Mouse (Mus musculus) brain, adult 2 months (tissue): ENCODE measurements at regions not wholly inside any gene's neighbourhood (a gene's known extent, or its start where the extent isn't known, plus 50 kb on each side); places are given as distances from the start of the nearest gene placed in this dataset.

Source experiments
- DNase-seq: peaks from one replicate; pipeline ENCODE4 v3.0.0; 2011; ENCODE audit warnings: low read depth, low spot score

DNA sequence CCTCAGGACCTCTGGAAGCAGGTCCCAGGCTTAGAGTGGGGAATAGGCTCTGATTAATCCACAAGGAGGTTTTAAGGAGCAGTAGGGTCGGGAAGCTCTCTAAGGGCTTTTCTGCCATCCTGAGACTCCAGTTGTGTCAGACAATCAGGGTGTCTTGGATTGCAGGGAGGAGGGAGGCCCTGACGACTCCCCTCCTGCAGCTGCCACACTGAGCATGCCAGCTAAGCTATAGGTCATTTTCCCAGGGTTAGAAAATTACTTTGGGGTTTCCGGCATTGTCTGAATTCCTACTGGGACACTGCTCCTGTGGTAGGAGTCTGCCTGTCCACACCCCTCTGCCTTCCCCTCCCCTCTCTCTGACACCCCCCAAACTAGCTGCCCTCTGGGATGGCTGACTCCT is 120.8 kb downstream of the Pja1 start:
- no peak for DNase-seq

DNA sequence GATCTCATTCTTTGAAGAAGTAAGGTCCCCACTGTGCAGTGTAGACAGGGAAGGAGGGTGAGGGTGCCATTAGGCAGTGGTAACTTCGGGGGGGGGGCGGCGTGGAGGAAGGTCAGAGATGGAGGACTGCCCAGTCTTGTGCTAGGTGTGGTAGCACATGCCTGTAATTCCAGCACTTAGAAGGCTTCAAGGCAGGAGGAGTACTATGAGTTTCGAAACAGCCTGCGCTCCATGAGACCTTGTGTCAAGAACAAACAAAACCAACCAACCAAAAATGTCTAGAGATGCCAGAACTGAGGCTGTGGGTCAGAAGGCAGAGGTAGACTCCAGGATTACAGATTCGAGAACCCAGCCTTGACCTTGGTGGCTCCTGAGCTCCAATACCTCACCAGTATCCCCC is 130.8 kb downstream of the Pja1 start:
- no peak for DNase-seq

DNA sequence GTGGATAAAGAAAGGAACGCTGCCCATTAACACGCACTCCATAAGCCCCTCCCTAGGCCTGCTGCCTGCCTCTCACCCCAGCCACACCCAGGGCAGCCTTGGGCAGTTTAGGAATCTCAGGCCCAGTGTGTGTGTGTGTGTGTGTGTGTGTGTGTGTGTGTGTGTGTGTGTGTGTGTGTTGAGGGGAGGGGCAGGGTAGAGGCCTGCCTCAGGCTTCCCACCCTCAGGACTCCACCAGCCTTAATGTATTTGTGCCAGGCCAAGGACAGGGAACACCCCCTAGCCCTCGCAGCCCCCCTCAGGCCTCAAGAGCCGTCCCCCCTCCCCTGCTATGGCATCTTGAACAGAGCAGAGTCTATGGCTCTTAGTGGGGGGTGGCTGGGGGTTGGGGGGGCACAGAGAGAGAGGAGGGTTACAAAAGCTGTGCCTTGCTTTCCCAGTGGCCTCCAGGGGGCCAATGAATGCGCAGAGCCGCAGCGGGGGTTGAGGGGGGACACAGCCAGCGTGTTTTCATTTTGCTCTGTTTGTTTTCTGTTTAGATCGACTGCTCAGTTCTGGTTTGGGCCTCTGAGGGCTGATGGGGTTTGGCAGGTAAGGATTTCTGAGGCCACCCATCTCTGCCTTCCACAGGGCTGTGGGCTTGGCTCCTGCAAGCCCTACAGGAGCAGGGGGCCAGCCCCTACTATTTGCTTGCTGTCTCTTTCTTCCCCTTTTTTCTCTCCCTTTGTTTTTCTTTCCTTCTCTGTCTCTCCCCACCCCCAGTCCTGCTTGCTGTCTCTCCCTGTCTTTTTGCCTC is 131.8 kb downstream of the Pja1 start:
- DNase-seq, result no peak

DNA sequence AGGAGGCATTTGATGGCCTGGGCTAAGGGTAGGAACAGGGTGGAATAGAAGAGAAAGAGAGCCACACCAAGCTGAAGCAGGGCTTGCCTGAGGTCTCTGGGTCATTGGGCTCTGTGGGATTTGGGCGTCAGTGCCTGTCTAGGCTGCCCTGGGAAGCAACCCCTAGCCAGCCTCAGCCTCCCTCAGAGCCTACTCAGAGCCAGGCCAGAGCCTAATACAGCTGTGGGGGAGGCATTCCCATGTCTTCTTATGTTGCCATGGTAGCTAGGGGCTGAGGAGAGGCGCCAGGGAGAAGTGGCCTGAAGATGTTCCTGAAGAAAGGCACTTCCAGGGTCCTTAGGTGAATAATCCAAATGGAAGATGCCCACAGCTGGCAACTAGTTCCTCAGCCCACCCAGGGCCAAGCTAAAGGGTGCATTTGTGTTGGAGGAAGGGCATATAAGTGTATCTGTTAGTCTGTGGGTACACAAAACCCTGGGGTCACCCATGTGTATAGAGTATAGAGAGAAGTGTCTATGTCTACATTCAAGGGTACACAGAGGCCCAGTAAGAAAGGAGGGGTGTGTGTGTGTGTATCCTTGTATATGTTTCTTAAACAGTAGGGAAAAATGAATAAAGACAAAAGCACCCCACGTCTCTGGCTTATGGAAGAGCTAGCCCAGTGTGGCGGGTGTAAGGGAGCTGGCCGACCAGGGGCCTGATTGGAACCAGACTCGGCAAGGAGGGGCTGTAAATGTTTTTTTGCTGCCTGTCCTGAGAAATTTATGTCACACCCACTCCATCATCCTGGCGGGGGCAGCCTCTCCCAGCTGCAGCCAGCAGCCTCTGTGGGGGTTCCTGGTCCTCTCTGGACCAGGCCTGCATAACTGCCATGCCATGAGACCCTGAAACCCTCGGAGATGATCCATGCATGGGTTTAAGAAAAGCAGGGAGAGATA is 134.2 kb downstream of the Pja1 start:
- DNase-seq, result no peak

DNA sequence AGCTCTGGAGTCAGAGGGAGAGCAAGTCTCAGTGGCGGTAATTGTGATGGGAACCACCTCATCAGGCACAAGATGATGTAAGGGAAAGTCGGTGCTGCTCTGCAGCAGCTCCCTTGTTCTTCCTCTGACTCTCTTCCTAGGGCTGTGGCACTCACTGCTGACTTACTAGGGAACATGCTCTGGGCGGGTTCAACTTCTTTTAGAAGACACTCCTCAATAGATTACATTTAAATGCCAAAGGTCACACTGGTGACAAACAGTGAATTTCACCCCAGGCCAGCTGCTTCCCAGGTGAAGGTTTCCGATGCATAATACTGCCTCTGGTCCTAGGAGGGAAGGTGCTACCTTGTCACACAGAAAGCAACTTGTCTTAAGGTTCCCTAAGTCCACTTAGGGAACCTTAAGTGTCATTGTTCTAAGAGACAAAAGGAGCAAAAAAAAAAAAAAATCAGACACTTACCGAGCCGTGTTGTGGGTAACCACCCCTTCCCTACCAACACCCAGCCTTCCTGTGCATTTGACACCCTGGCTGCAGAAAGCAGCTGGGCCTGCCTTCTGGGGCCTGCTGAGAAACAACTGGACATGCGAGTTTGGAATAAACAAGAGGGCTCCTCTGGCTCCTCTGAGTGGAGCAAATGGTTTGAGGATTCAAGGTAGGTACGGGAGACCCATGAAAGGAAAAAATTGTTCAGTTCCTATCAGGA is 135.0 kb downstream of the Pja1 start:
- no peak for DNase-seq

DNA sequence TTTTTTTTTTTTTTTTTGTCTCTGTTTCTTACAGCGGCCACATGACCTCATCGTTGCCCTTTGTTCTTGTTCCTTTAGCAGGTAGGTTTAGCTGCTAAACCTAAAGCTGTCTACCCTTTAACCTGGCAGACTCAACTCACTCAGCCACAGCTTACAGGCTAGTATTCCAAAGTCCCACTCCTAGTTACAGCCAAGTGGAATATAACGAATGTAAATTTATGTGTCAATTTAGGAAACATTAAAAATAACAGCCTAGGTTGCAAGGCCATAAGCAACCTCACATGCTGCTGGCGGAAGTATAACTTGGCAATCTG is 138.7 kb downstream of the Pja1 start:
- no peak for DNase-seq

DNA sequence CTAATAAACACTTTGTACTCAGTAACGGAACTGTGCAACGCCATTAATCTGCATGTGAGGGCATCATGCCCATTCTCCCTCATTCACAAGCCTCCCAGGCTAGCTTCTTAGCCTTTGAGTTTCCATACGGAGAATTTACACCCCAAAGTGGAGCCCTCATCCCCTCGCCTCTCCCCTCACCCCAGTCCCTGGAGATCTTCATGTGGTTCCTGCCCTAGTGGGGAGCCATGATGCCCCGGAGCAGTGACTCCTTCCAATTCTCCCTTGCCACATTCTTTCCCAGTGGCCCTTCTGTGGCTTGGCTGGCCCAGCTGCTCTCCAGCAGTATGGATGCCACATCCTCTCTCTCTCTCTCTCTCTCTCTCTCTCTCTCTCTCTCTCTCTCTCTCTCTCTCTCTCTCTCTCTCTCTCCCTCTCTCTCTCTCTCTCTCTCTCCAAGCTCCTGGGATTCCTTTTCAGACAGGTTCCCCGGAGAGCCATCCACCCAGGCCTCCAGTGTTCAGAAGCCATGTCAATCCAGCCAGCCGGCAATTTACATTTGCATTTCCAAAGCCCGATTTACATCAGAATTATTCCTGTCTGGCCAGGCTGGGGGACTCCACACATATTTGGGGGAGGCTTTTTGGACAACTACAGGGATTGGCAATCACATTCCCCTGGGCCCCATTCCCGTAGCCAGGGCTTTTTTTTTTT is 139.2 kb downstream of the Pja1 start:
- no peak for DNase-seq

DNA sequence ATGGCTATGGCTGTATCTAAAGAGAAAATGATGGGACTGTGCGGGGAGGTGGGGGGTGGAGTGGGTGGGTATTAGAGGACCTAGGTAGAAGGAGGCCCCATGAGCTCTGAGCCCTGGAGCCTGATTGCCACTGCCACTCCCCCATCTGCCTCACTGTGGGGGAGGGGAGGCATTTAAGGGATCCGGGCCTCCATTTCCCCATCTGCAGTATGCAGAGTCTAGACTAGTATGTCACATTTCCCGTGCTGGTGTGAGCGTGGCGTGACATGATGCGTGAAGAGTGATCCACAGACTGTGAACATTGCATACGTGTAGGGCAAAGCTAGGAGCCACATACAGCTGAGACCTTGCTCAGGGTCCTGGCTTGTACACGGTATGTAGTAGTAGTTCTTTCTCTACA is 140.7 kb downstream of the Pja1 start:
- no peak for DNase-seq

DNA sequence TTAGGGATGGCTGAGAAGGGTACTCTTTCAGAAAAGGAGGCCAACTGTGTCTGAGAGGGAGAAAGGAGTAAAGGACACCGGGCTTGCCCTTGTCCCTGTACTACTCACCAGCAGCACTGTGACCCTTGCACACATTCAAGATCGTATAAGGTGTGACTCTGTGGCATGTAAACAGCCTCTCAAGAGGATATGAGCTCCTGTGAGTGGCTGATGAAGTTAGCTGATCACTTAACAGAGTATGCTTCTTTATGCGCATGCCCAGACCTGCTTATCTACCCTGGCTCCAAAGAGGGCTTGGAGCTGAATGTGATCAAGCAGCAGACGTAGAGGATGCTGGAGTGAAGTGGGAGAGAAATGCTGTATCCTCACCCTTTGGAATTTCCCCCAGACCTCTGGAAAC is 142.5 kb downstream of the Pja1 start:
- no peak for DNase-seq

DNA sequence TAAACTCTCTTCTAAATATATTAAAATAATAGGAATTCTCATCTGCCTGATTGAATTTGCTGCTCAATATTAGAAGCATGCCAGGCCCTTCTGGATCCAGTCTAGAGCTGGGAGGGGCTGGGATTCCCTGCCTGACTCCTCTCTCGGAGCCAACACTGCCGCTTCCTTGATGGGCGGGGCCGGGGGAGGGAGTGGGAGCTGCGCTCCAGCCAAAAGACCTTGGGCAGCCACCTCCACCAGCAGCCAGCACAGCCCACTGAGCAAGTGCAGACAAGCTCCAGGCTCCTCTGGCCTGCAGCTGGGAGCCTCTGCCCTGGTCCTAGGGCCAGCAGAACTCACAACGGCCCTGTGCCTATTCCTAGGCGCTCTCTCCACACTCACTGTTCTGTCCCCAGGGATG is 144.9 kb downstream of the Pja1 start:
- no peak for DNase-seq

DNA sequence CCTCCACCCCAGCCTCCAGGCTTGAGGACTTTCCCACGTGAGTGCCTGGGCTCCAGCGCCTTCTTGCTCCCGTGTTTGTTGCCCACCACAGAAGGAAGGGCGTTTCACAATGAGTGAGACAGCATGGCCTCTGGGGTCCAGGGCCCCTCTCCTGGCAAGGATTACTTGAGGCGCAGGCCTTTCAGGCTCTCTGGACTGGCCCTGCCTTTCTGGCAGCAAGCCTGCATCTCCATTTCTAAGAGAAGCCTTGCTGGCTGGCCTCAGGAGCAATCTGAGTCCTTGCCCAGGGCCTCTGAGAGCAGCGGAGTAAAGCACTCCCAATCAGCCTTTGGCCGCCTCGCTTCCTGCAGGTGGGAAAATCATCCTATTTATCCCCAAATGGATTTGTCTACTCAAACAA is 145.6 kb downstream of the Pja1 start:
- peak; percentile 5 for DNase-seq

DNA sequence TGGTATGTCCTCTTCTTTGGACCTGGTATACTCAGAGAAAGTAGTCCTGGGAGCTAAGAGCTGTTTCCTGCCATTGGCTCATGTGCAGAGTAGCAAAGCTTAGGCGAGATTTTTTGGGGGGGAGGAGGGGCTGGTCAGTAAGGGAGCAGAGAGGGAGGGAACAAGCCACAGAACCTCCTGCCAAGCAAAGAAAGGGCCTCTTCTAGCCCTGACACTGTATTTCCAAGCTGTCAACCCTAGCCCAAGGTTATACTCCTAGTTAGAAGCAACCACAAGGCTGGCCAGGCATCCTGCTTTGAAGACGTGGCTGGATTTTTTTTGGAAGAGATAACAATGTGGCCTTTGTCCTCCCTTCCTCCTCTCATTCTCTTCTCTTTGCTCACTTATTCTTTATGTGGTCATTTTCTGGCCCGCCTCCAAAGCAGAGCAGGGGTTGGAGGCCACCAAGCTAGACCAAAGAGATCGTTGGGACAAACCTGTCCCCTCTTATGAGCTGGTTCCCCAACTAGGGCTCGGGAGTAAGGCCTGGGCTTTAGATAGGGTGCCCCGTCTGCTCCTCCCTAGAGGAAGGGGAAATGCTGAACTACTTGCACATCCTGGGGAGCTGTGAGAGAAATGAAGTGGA is 146.4 kb downstream of the Pja1 start:
- DNase-seq, result no peak

DNA sequence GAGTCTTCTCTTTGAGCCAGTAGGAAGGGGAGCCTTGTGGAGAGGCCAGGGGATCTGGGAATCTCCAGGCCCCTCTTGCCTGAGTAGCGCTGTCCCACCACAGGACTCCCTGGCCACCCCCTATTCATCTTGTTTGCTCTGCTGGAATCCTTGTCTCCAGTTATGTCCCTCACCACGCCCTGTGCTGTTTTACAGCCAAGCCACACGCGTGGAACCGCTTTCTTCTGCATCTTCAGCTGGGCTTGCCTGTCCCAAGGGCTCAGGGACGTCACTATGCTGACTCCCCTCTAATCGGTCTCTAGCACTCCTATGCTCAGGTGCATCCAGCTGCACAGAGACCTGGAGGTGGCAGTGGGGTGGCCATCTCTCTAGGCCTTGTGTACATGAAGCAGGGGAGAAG is 151.3 kb downstream of the Pja1 start:
- no peak for DNase-seq

DNA sequence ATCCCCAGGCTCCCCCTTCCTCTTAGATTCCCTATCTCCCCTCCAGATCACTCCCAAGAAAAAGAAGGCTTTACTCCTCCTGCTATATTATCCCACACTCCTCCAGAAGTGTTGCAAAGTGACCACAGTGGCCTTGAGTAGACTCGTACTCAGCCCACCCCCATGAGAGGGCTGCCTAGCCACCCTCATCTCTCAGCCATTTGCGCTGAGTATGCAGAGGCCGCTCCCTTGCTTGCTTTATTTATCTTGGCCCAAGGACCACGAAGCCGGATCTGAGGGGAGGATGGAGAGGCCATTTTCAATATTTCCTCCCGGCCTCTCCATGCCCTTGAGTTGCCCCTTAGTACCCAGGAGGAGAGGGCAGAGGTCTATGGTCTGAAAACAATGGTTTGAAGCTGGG is 151.9 kb downstream of the Pja1 start:
- DNase-seq, result no peak

DNA sequence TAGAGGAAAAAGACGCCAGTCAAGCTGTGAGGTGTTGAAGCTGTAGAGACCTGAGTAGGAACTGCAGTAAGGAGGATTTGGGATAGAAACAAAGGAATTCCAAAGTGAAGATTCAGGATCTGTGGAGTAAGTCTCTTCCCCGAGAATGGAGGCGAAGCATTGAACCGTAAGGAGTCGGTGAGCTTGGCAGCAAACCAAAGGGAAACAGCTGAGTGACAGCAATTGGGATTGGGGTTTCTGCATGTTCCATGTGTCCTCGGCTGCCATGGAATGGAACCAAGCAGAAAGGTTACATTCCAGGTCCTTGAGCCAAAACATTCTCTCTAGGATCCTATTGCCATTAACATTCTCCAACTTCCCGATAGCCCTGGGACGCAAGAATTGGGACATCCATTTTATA is 152.9 kb downstream of the Pja1 start:
- DNase-seq, result peak; percentile 5

DNA sequence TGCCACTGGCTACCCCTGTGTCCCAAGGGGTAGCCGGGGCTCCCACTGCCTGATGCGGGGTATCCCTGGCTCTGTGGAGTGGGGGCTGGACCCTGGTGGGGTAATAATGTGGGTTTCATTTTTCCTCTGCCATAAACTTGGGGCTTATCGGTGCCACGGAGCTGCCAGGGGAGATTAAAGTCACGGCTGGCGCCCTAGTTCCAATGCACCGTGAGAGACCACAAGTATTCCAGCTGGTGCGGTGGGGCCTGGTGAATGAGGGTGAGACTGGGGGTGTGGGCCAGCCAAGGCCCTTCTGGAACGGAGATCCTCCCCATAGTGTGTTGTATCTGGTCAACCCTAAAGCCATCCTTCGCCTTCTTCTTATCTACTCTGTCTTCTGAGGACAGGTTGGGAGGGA is 153.3 kb downstream of the Pja1 start:
- no peak for DNase-seq

DNA sequence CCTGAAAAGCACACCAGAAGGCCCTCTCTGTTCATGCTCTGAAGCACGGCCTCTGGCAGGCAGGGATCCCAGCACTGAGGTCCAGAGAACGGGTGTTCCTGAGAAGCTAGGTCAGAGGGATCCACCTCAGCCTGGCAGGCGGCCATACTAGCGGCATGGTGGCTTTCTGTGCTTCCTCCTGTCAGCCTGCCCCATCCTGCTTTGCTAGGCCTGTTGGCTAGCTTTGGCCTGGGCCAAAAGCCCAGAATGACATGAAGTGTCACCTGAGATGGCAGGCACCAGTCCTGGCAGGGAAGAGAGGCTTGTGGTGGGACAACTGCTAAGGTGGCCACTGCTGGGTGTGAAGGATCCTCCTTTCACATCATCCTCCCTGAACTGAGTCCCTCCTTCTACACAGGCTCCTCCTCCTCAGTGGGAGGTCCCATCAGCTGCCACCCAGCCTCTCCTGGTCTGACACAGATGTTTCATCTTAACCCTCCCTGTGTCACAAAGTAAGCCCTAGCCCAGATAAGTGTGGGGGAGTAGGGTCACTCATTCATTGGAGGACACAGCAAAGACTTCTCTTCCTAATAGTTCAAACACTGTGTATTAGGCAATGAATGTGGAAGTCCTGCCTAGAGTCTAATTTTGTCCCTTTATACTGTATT is 154.5 kb downstream of the Pja1 start:
- peak; percentile 91 for DNase-seq

DNA sequence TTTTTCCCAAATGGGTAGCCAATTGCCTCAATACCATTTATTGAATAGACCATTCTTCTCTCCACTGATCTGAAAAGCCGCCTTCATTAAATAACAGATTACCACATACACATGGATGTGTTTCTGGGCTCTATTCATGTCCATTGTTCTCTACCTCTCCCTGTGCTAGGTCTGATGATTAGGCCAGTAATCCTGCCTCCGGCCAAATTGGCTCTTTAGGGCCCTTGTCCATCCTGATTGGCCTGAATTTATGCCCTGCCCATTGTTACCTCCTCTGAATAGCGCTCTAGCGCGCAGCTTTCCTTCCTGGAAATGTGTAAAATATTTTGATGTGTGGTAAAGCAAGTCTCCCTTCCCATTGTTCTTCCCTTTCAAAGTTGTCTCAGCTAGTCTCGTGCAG is 163.2 kb downstream of the Efnb1 start:
- no peak for DNase-seq

DNA sequence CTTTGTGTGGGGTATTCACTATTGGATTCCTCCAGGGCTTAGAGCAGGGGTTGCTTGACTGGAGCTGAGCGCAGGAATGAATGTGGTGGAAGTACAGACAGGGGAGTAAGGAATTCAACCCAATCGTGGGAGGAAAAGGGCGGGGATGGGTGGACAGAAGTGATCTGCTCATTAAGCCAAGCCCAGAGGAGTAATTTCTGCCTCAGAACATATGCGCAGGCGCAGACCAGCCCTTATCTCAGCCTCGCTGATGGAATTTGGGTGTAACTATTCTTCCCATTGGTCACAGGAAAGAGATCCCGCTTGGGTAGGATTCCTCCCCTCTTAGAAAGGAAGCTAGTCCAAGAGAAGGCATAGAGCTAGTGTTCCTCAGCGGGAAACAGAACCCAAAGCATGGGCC is 158.8 kb downstream of the Efnb1 start:
- DNase-seq, result no peak

DNA sequence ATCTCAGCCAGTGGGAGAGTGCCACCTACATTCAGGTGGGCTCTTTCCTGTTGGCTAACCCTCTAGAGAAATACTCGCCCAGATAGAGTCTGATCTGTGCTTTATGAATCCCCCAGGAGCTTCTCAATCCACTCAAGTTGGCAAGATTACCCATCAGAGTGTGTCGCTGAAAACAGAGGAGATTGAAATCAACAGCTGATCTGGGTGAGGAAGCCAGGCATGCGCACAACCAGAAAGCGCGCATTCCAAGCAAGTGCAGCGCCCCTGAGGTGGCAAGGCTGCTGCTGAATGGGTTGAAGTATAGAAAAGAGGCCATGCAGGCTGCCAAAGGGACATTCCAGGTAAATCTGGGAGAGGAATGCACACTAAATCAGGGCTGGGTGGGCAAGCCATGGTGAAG is 158.0 kb downstream of the Efnb1 start:
- no peak for DNase-seq

DNA sequence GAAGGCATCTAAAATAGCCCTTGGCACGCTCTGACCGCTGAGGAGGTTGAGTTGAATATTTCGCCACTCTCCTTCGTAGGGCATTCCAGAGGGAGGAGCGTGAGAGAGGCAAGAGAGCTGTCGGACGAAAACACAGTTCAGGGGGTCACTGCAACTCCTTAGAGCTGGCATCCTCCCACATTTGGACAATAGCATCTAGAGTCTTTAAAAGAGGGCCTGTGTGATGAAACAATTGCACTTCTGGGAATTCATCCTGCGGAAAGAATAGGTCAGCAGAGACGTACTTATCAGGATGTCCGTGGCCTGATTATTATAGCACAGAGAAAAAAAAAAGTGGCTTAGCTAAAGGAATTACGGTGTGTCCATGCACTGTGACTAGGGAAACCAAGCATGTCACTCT is 156.8 kb downstream of the Efnb1 start:
- no peak for DNase-seq
